Mouse (Mus musculus): ENCODE data around the gene Fgl2. TPM values are rescaled to one million over a fixed set of nuclear protein-coding genes. Genes with fewer than 3 reads are reported as not detected.
"Not testable (repeated sequence)": the region's sequence is repeated elsewhere in the genome, so short reads cannot be mapped to it uniquely, and the experiment has no call there.

Fgl2 gene
- 0.64 and 0.81 TPM in 2 replicates for polyA plus RNA-seq (2016; fragmentation: Nextera tagmentation; extraction: Ambion mirVana)

DNA sequence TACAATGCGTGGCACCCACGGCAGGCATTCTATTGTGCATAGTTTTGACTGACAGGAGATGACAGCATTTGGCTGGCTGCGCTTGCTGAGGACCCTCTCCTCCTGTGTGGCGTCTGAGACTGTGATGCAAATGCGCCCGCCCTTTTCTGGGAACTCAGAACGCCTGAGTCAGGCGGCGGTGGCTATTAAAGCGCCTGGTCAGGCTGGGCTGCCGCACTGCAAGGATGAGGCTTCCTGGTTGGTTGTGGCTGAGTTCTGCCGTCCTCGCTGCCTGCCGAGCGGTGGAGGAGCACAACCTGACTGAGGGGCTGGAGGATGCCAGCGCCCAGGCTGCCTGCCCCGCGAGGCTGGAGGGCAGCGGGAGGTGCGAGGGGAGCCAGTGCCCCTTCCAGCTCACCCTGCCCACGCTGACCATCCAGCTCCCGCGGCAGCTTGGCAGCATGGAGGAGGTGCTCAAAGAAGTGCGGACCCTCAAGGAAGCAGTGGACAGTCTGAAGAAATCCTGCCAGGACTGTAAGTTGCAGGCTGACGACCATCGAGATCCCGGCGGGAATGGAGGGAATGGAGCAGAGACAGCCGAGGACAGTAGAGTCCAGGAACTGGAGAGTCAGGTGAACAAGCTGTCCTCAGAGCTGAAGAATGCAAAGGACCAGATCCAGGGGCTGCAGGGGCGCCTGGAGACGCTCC, at the start of gene Fgl2:
Gene Fgl2 (plus strand): TSS at position 150 of the 687 bp plus-strand sequence.
- Histone ChIP-seq H3K9me3 (no peaks in the 10 kb centered on the region), H3K27me3 (peaks cover 16% of the 10 kb centered on the region), H3K36me3 (no peaks in the 10 kb centered on the region), H3K4me2 (replicated peaks) (peak within 1 kb of the TSS; percentile 94), H3K4me1 (0 out of 2 replicates have a peak, but pooled peaks cover 6% of the 10 kb centered on the region), H3K4me3 (peak within 1 kb of the TSS; percentile 44), H3K9ac (peak within 1 kb of the TSS; percentile 66), H3K27ac (no peak within 1 kb of the TSS)
- 5% methylated on average over 31 of the region's 31 CpGs for WGBS
- ATAC-seq (ENCODE audit: insufficient number of reproducible peaks, insufficient read depth, low FRiP score, low TSS enrichment) = peak; percentile 87

GRCm38 (mm10) chr5:21326494-21326893, 45.9 kb upstream of the Fgl2 start:
- 0 out of 2 replicates have a peak, but pooled peaks cover 4% of the 10 kb centered on the region for H3K4me1 ChIP-seq
- H3K4me2 ChIP-seq (replicated peaks) = no peak overlapping the region
- H3K27me3 ChIP-seq = no peaks in the 10 kb centered on the region
- no peak overlapping the region for H3K4me3 ChIP-seq
- no peak for ATAC-seq (ENCODE audit: insufficient number of reproducible peaks, insufficient read depth, low FRiP score, low TSS enrichment)
- H3K36me3 ChIP-seq = no peaks in the 10 kb centered on the region
- no peaks in the 10 kb centered on the region for H3K9me3 ChIP-seq
- WGBS = 45% methylated on average over 1 of the region's 1 CpGs
- H3K27ac ChIP-seq = no peak overlapping the region
- H3K9ac ChIP-seq = no peak overlapping the region

GRCm38 (mm10) chr5:21328560-21328959, 43.9 kb upstream of the Fgl2 start:
- no peak overlapping the region for H3K4me3 ChIP-seq
- H3K36me3 ChIP-seq = no peaks in the 10 kb centered on the region
- no peak overlapping the region for H3K27ac ChIP-seq
- no peaks in the 10 kb centered on the region for H3K9me3 ChIP-seq
- WGBS = 86% methylated on average over 1 of the region's 1 CpGs
- 0 out of 2 replicates have a peak, but pooled peaks cover 4% of the 10 kb centered on the region for H3K4me1 ChIP-seq
- no peaks in the 10 kb centered on the region for H3K27me3 ChIP-seq
- H3K9ac ChIP-seq = no peak overlapping the region
- ATAC-seq (ENCODE audit: insufficient number of reproducible peaks, insufficient read depth, low FRiP score, low TSS enrichment) = no peak
- no peak overlapping the region for H3K4me2 ChIP-seq (replicated peaks)

DNA sequence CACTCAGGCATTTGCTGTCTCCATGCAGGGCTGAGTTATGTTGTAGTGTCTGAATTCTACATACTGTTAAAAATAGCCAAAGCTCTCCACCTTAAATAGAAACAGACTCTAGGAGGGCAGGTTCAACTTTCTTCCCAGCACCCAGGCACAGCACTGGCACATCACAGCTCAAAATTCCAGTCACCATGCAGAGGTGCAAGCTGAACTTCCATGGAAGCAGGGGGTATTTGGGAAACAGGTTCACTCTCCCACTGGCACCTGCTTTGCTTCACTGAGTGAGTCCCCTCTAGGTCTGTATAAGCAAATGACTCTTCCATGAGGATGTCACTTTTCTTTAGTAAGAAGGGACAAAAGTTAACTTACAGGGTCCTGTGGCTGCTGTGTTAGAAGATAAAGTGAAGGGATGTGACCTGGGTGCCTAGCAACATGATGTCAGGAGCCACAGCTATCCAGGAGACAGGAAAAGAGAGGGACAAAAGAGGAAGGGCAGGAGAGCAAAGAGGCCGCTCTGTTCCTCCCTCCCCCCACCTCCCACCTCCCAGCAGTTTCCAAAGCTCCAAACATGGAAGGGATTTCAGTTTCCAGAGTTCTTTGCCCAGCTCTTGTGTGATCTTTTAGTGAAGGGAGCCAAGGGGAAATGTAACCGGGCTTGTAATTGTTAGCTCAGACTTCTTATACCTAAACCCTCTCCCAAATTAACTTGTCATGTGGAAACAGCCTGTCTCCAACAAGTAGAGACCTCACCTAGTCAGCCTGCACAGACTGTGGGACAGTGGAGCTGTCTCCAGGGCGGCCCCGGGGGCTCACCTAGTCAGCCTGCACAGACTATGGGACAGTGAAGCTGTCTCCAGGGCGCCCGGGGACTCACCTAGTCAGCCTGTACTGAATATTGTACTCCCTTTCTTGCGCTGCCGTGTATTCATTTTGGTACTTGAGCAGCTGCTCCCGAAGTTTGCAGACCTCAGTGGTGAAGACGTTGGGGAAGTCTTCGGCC, 42.5 kb upstream of the Fgl2 start:
- no peak for ATAC-seq (ENCODE audit: insufficient number of reproducible peaks, insufficient read depth, low FRiP score, low TSS enrichment)
- WGBS = 46% methylated on average over 11 of the region's 11 CpGs

DNA sequence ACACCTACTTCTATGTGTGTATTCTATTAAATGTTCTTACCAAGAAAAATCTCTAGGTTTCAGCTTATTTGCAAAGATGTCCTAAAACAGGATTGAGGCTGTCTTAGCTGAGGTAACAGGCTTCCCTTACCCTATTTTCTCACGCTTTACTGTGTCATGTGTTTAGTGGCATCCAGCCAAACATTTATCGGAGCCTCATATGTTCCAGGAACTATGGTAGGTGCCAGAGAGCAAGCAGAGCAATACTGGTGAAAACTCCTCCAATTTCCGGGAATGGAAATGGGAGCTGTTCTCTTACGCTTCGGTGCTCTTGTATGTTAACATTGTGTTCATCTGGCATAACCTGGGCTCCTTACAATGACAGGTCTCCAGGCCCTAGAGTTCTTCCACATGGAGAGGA, 40.8 kb upstream of the Fgl2 start:
- no peak overlapping the region for H3K4me3 ChIP-seq
- H3K4me2 ChIP-seq (replicated peaks) = no peak overlapping the region
- 0 out of 2 replicates have a peak, but pooled peaks cover 4% of the 10 kb centered on the region for H3K4me1 ChIP-seq
- WGBS = 76% methylated on average over 5 of the region's 5 CpGs
- no peak overlapping the region for H3K9ac ChIP-seq
- H3K27ac ChIP-seq = no peak overlapping the region
- no peaks in the 10 kb centered on the region for H3K27me3 ChIP-seq
- no peaks in the 10 kb centered on the region for H3K9me3 ChIP-seq
- H3K36me3 ChIP-seq = no peaks in the 10 kb centered on the region
- ATAC-seq (ENCODE audit: insufficient number of reproducible peaks, insufficient read depth, low FRiP score, low TSS enrichment) = no peak

More for the DNA sequence above, 42.5 kb upstream of the Fgl2 start:
- no peaks in the 10 kb centered on the region for H3K36me3 ChIP-seq
- no peaks in the 10 kb centered on the region for H3K27me3 ChIP-seq
- H3K27ac ChIP-seq = no peak overlapping the region
- no peak overlapping the region for H3K9ac ChIP-seq
- no peak overlapping the region for H3K4me2 ChIP-seq (replicated peaks)
- no peaks in the 10 kb centered on the region for H3K9me3 ChIP-seq
- H3K4me1 ChIP-seq = 0 out of 2 replicates have a peak, but pooled peaks cover 4% of the 10 kb centered on the region
- no peak overlapping the region for H3K4me3 ChIP-seq

- Histone ChIP-seq H3K4me3 (no peak overlapping the region), H3K4me2 (replicated peaks) (no peak overlapping the region), H3K9me3 (no peaks in the 10 kb centered on the region), H3K9ac (no peak overlapping the region), H3K27ac (no peak overlapping the region), H3K4me1 (0 out of 2 replicates have a peak, but pooled peaks cover 4% of the 10 kb centered on the region), H3K27me3 (no peaks in the 10 kb centered on the region), H3K36me3 (no peaks in the 10 kb centered on the region)
- no peak for ATAC-seq (ENCODE audit: insufficient number of reproducible peaks, insufficient read depth, low FRiP score, low TSS enrichment)
- 86% methylated on average over 1 of the region's 1 CpGs for WGBS
Measured at GRCm38 (mm10) chr5:21332119-21332518, 40.3 kb upstream of the Fgl2 start.

DNA sequence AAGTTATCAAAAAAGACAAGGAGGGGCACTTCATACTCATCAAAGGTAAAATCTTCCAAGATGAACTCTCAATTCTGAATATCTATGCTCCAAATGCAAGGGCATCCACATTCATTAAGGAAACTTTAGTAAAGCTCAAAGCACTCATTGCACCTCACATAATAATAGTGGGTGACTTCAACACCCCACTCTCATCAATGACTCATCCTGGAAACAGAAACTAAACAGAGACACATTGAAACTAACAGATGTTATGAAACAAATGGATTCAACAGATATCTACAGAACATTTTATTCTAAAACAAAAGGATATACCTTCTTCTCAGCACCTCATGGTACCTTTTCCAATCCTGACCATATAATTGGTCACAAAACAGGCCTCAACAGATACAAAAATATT, 30.2 kb upstream of the Fgl2 start:
- not testable (repeated sequence) for H3K4me2 ChIP-seq (replicated peaks); H3K4me1 ChIP-seq; H3K36me3 ChIP-seq; H3K9ac ChIP-seq; H3K27me3 ChIP-seq; H3K4me3 ChIP-seq; H3K27ac ChIP-seq; H3K9me3 ChIP-seq; ATAC-seq (ENCODE audit: insufficient number of reproducible peaks, insufficient read depth, low FRiP score, low TSS enrichment)

DNA sequence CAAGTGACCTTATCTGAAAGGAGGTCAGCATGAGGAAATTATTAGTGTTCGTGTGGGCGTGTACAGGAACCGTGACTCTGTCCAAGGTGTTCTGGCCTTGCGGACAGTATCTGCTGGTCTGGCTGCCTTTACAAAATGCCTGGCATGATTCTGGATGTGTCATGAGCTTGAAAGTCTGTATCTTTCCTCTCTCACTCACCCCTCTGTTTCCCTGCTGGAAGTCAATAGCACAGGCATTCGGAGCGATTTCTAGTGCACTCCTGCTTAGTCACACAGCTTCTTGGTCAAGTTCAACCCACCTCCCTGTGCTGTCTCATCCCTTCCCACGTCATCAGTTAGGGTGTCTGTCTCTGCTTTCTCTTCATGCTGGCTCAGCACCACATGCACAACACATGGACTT, 24.1 kb upstream of the Fgl2 start:
- 75% methylated on average over 7 of the region's 7 CpGs for WGBS
- H3K27ac ChIP-seq = no peak overlapping the region
- H3K36me3 ChIP-seq = no peaks in the 10 kb centered on the region
- H3K4me1 ChIP-seq = no peaks in the 10 kb centered on the region
- no peak overlapping the region for H3K4me2 ChIP-seq (replicated peaks)
- no peaks in the 10 kb centered on the region for H3K9me3 ChIP-seq
- no peaks in the 10 kb centered on the region for H3K27me3 ChIP-seq
- no peak overlapping the region for H3K4me3 ChIP-seq
- no peak overlapping the region for H3K9ac ChIP-seq
- ATAC-seq (ENCODE audit: insufficient number of reproducible peaks, insufficient read depth, low FRiP score, low TSS enrichment) = no peak

DNA sequence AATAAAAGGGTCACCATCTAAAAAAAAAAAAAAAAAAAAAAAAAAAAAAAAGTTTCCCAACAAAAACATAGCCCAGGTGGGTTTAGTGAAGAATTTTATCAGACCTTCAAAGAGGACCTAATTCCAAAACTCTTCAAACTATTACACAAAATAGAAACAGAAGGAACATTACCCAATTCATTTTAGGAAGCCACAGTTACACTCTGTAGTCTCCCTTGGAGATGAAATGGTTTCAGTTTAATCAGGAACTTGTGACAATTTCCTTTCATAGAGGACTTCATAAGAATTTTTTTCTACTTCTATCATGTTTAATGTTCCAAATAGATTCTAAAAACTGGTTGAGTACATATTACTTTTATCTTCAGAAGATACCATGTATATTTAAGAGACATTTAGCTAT, 20.8 kb upstream of the Fgl2 start:
- Histone ChIP-seq H3K4me2 (replicated peaks) (no peak overlapping the region), H3K9ac (no peak overlapping the region), H3K36me3 (no peaks in the 10 kb centered on the region), H3K27me3 (no peaks in the 10 kb centered on the region), H3K4me1 (0 out of 2 replicates have a peak, but pooled peaks cover 3% of the 10 kb centered on the region), H3K4me3 (no peak overlapping the region), H3K9me3 (no peaks in the 10 kb centered on the region), H3K27ac (no peak overlapping the region)
- no peak for ATAC-seq (ENCODE audit: insufficient number of reproducible peaks, insufficient read depth, low FRiP score, low TSS enrichment)

DNA sequence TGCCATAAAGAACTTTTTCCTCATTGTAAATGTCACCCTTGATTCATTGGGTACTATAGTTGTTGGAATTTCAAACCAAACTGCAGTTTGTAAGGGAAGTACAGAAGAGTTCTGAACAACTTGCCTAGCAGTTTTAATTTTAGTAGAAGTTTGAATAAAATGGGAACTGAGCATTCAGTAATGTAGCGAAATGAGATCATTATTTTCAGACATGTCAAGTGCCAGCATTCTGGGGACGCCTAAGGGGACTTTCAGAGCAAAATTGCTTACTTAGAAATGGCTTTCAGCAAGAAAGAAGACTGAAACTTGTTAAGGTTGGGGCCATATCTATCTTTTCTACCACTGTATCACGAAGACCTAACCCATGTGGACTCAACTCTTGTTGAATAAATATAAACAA, 13.8 kb upstream of the Fgl2 start:
- H3K9ac ChIP-seq = no peak overlapping the region
- H3K4me2 ChIP-seq (replicated peaks) = no peak overlapping the region
- ATAC-seq (ENCODE audit: insufficient number of reproducible peaks, insufficient read depth, low FRiP score, low TSS enrichment) = no peak
- H3K9me3 ChIP-seq = no peaks in the 10 kb centered on the region
- no peaks in the 10 kb centered on the region for H3K36me3 ChIP-seq
- H3K27ac ChIP-seq = no peak overlapping the region
- WGBS = 78% methylated on average over 3 of the region's 3 CpGs
- 0 out of 2 replicates have a peak, but pooled peaks cover 3% of the 10 kb centered on the region for H3K4me1 ChIP-seq
- no peak overlapping the region for H3K4me3 ChIP-seq
- H3K27me3 ChIP-seq = no peaks in the 10 kb centered on the region

DNA sequence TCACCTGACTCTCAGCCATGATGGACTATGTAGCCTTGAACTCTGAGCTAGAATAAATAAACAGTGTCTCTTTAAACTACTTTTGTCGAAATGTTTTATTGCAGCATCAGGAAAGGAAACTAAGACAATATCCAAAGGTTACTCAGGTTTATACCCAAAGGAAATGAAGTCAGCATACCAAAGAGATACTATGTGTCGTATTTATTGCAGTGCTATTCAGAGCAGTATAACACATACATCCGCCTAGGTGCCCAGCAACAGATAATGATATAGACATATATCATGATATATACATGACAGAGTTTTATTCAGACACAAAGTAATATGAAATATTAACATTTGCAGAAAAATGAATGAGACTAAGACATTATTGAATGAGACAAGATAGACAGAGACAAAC, 9.1 kb upstream of the Fgl2 start:
- Histone ChIP-seq H3K4me2 (replicated peaks) (no peak overlapping the region), H3K27me3 (no peaks in the 10 kb centered on the region), H3K4me1 (no peaks in the 10 kb centered on the region), H3K9me3 (no peaks in the 10 kb centered on the region), H3K27ac (no peak overlapping the region), H3K9ac (no peak overlapping the region), H3K36me3 (no peaks in the 10 kb centered on the region), H3K4me3 (no peak overlapping the region)
- WGBS = 74% methylated on average over 3 of the region's 3 CpGs
- no peak for ATAC-seq (ENCODE audit: insufficient number of reproducible peaks, insufficient read depth, low FRiP score, low TSS enrichment)

Measured in embryonic facial prominence, embryonic 12.5 days (tissue).